Mouse (Mus musculus) erythroblast, adult 5-6 weeks (primary cell): ENCODE results near the gene Mtmr3. TPM values are rescaled to one million over a fixed set of nuclear protein-coding genes. Genes with fewer than 3 reads are reported as not detected.

Experiments
- ATAC-seq: replicated peaks from 2 replicates; pipeline ENCODE4 v1.8.0; 2016; ENCODE audit warnings: moderate number of reproducible peaks, mild to moderate bottlenecking, moderate TSS enrichment, inconsistent platforms; ENCODE audit not compliant: poor library complexity, low FRiP score, severe bottlenecking
- total RNA-seq, 2 experiments: library from RNA; stranded (forward) in 1 of 2; stranded (reverse) in 1 of 2; fragments of 150-400 nt in 1 of 2; fragments of 200-764, 138-1000 nt in 1 of 2; gene quantifications; 2 replicates each; pipeline versions ENCODE4 v1.2.3 to v1.2.4; 2015 to 2017; ENCODE audit warnings: low replicate concordance in 2 of 2

Gene Mtmr3
- total RNA-seq, 2 experiments from 2014 or later: 203 to 462 TPM

DNA sequence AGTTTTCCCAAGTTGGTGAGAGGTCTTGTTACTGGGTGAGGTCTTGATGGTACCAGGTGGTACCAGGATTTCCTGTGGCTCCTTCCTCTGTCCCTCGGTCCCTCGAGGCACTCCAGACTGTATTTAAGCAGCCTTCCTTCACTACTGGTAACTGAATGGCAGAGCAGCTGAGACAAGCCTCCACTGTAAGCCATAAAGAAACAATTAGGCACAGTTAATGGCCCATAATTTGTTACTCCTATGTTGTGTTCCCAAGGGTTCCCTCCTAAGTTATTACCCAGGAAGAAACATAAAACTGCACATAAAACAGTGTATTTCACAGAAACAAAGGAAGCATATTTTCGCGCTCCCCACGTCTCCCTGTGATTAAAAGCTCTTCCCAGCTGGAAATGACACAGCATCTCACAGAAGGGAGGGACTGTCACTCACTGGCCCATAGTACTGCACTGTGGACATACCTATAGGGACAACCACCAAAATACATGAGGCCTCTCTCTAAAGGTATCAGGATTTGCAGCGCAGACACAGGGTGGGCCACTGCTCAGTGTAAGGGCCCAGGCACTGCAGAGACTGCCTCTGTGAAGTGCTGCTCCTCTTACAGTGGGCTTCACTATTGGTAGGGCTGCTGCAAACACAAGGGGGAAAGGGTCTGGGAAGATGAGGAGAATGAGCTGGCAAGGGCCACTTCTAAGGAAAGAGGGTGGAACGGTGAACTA lies 122.0 kb downstream of the Mtmr3 start:
- ATAC-seq: no peak

DNA sequence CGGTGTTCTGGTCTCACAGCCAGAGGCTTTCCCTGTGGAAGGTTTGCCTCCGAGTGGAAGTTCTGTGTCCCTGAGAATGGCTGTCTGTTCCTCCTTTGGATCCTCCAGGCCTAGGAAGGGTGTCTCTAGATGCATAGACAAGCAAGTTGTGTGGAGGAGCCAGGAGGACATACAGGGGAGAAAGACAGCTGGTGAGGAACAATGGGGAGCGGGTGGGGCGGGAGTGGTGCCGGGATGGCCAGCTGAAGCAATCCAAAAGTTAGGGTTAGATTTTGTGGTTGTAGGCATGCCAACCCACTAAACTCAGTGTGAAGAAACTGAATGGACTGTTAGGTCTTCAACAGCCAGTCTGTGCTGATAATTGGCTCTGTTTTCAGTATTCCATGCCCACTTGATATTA lies 122.9 kb downstream of the Mtmr3 start:
- ATAC-seq: no peak

DNA sequence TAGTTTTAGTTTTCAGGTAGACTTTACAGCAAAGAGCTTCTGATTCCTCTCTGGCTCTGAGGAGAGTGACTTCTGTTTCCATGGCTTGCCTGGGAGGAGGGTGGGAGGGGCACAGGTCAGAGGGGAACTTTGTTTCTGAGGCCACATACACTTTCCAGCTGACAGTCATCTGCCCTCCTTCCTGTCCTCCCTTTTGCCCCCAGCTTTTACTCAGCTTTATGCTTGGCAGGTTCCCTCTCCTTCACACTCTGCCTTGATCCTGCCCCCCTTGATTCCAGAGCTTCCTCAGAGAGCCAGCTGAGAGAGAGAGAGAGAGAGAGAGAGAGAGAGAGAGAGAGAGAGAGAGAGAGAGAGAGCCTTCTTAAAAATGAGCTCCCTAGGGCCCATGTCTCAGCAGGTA lies 123.4 kb downstream of the Mtmr3 start:
- ATAC-seq: no peak

DNA sequence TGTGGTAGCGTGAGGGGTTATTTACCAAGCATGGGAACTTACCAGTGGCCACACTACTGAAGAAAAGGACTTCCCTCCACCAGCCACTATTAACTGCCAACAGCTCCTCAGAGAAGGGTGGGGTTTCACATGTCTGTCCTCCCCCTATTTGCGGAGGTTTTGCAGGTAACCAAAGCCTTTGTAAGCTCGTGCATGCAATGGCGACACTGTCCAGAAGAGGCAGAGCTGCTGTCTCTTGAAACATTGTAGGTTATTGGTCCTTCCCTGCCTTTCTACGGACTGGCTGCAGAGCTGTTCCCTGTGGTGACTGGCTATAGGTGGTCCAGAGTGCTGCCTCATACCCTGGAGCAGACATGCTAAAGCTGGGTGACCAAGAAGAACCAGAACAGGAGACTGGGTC lies 125.6 kb downstream of the Mtmr3 start:
- no peak for ATAC-seq

DNA sequence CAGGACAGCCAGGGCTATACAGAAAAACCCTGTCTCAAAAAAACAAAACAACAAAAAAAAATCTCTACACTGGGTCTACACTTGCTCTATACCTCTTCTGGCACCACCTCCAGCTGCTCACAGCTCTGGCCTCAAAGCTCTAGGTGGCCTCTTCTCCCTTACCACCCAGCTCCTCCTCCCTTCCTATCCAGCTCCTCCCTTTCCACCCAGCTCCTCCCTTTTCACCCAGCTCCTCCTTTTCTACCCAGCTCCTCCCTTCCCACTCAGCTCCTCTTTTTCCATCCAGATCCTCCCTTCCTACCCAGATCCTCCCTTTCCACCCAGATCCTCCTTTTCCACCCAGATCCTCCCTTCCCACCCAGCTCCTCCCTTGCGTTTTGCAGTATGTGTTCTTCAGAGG lies 127.2 kb downstream of the Mtmr3 start:
- no peak for ATAC-seq

DNA sequence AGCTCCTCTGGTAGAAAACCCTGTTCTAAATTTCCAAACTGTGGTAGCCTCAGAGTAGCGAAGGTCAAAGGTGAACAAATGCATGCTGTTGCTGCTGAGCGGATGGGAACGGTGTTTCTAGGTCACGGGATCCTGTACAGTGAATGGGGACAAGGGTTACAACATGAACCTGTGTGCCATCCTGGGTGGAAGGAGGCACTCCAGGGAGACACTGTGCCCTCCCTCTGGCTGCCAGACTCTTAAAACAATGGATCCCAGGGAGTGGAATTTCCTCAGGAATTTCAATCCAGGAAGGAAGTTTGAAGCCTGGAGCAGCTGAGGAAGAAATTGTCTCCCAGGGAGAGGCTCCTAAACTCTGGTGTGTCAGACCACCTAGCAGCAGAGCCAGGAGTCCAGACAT lies 128.5 kb downstream of the Mtmr3 start:
- ATAC-seq: no peak

DNA sequence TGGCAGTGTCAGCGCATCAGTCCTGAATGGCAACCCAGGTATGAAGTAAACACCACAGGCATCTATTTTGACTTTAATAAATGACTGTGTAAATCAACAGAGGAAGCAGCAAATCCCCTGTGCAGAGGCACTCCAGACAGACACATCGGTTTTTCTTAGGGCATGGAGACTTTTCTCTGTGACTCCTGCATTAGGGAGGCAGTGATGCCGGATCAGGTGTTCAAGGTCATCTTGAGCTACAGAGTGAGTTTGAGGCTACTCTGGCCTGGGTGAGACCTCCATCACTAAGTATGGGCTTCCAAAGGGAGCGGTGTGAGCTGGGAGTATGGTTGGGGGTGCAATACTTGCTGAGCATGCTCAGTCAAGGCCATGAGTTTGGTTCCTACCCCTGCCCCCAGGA lies 130.0 kb downstream of the Mtmr3 start:
- no peak for ATAC-seq

DNA sequence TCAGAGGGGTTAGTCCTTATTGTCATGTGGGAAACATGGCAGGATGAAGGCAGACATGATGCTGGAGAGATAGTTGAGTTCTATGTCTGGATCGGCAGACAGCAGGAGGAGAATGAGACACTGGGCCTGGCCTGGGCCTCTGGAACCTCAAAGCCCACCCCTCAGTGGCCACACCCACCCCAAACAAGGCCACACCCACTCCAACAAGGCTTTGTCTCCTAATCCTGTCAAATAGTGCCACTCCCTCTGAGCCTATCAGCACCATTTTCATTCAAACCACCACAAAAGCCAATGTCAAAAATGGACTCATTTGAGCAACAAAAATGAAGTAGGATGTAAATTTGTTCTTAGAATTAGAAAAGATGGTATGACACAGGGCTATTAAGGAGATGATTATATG lies 130.5 kb downstream of the Mtmr3 start:
- ATAC-seq: no peak

DNA sequence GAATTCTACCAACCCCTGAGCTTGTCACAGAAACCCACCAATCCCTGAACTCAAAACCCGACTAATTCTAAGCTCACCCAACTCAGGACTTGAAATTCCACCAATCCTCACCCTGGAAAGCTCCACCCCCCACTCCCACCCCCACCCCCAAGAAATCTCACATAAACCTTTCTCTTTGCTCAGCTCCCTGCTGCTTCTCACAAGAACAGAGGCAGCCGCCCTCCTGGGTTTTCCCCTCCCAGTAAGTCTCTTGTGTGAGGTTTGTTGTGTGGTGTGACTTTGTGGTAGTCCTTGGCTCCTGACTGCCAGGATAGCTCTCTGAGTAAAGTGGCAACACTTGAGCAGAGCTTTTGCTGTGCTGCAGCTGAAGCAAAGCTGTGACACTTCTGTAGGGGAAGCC lies 131.8 kb downstream of the Mtmr3 start:
- ATAC-seq: no peak

DNA sequence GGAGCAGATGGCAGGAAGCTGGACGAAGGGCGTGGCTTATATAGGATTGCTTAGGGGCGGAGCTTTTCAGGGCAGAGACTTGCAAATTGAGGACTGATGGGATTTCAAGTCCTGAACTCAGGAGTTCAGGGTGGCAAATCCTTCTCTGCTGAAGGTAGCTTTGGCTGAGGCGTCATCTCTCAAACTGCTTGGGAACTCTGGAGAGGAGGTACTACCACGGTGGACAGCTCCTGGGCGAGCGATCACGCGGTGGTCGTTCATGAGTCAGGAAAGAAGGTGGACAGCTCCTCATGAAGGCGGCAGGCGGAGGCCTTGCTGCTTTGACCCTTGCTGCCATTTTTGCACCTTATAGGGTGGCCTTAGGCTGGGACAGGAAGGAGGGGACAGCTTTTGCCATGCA lies 133.5 kb downstream of the Mtmr3 start:
- ATAC-seq: no peak

DNA sequence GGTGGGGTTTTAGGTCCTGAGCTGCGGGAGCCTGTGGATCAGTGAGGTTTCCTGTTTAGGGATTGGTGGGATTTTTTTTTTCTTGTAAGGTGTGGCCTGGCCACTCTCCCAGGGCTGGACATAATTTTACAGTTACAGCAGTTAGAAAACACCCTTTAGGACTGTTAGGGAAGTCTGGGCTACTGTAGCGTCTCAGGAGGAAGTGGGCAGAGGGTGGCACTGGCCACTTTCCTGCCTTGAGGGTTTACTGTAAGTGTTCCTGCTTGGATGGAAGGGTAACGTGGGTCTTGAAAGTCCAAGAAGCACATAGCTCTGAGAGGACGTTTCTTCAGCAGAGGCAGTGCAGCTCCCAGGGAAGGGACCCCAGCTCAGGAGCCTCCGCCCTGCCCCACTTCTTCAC lies 134.0 kb downstream of the Mtmr3 start:
- no peak for ATAC-seq

DNA sequence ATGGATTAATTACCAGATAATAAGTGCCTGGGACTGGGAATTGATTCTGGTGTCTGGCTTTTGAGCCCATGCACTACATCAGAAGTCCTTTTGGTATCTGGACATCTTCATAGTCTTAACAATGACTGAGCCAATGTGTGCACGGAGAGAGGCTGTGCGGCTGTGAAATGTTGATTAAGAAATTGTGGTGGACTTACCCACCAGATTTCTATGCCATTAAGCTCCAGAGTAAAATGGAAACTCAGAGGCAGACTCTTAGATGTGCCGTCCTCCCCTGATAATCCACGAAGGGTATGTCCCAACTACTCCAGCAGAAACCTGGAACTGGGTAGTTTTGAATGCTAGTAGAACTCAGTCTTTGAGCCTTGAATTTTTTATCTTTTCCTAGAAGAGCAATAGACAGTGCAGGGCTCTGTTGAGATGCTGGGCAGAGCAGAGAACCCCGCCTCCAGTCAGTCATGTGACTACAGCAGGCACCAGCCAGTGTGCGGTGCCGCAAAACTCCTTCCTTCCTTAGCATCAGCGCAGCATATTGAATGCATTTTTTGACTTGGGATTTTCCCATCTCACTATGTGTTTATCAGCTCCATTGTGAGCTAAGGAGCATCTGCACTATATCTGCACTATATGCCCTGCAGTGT lies 139.6 kb downstream of the Mtmr3 start:
- no peak for ATAC-seq

DNA sequence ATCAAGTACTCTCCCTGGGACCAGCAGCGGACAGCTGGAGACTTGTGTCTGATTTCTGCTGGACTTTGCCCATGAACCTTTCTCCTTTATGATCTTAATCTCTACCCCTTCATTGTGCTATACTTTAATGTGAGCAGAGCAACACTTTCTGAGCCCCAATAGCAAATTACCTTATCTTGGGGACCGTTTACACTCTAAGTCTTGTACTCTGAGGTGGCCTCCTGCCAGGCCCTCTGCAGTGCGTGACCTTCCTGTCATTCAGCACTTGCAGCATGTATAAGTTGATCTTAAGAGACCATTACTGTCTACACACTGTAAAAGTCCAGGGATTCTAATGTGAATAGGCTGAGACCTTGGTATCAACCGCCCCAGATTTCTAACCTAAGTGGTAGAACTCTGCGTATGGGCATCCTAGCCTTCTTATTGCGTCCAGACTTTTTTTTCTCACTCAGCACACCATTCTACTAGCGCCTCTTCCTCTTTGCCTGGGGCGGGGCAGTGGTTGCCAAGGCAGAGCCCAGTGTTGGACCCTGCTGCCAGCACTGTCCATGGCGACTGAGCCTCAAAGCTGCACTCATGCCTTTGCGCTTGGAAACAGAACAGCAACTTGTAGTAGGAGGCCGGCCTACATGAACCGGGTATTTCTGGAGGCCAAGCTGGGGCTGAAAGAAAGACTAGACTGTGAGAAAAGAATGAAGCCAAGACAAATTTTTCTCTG lies 142.0 kb downstream of the Mtmr3 start:
- no peak for ATAC-seq

DNA sequence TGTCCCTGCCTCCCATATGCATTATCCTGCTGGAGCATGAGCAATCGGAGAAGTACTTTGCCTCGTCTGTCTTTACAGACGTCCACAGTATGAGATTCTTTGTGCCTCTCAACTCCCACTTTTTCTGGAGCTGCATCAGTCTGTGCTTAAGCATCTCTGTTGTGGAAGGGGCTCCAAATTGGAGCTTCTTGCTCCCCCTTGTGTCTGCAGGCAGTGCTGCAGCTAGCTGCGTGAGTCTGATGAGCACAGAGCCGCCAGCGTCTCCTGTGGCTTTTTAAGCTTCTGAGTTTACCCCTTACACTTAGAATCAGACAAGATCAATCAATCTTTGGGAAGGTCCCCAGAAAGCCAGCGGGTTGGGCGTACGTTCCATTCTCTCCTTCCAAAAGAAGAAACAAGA lies 143.5 kb downstream of the Mtmr3 start:
- ATAC-seq: peak; percentile 74

DNA sequence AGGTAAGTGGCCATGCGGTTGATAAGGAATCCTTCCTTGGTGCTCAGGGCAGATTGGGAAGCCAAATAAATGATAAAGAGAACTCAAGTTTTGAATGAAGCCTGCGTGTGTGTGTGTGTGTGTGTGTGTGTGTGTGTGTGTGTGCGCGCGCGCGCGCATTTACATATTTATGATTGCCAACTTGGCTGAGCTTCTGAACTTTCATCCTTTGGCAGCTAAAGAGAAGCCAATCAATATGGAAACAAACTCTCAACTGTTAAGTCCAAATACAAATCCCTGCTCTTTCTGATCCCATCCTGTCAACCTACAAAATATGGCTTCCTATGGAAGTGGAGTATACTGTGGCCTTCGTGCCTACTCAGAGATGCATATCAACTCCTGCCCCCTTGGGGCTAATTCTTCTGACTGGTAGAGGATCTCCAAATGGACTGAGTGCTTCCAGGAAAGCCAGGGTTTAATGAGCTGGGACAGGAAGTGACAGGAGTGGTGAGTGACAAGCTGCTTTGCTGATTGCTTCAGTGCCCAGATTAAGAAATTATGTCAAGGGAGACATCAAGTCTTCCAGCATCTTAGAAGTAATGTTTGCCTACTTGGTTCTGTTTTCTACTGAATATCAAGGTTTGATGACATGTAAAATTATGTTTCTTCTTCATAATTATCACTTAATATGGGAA lies 148.3 kb downstream of the Mtmr3 start:
- no peak for ATAC-seq

DNA sequence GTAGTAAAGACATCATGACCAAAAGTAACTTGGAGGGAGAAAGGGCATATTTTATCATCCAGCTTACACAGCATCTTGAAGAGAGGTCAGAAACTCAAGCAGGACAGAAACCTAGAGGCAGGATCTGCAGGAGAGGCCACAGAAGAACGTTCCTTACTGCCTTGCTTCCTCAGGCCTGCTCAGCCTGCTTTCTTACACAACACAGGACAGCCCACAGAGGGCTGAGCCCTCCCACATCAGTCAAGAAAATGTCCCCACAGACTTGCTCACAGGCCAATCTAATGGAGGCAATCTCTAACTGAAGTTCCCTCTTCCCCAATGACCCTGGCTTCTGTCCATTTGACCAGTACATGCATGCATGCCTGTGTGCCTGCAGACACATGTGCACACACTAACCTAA lies 152.4 kb downstream of the Mtmr3 start:
- ATAC-seq: no peak

DNA sequence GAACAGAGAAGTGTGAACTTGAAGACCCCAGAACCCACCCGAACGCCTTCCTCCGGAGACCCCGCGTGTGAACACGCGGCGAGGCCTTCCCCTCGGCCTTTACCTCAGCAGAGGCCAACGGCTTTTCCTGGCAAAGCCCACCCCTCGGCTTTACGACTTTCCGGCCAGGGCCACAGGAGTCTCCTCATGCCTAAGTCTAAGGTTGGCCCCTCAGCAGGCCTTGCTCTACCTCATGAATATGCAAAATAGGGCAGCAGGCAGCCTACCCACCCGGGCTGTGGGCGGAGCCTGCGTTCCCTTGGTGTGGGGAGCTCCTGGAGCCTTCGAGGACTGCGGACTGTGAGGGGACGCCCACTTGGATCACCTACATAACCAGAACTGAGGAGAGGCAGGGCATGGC lies 153.7 kb downstream of the Mtmr3 start, which contains the start of gene Hormad2:
TSS of gene Hormad2 (minus strand) at position 128 of the 400 bp plus-strand sequence.
- ATAC-seq: no peak

DNA sequence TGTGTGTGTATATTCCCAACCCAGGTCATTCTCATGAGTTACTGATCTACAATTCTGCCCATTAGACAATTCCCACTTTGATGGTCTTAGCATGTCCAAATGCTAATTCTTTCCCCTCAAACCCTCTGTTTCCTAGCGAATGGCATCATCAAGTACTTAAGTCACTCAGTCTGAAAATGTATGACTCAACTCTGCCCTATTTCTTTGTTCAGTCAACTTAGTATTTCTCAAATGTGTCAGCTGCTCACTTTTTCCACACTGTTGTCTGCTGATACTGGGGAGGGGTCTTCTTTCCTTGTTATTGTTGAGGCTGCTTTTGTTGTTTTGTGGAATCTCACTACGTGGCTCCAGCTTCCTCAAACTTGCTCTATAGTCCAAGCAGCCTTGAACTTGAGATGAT lies 156.5 kb downstream of the Mtmr3 start:
- ATAC-seq: no peak

DNA sequence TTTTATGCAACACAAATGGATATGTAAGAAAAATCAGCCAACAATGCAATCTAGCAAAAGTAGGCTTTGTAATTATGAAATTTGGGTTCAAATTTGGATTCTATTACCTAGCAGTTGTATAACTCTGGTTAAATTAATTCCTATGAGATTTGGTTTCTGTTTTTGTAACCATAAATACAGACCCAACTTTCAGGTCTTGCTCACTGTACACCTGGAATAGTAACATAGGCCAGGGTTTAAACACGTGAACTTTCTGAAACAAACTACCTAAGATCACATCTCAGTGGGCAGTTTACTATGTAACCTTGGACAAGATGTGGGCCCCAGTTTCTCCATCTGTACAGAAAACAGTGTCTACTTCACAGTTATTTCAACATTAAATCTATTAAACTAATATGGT lies 157.3 kb downstream of the Mtmr3 start:
- no peak for ATAC-seq

DNA sequence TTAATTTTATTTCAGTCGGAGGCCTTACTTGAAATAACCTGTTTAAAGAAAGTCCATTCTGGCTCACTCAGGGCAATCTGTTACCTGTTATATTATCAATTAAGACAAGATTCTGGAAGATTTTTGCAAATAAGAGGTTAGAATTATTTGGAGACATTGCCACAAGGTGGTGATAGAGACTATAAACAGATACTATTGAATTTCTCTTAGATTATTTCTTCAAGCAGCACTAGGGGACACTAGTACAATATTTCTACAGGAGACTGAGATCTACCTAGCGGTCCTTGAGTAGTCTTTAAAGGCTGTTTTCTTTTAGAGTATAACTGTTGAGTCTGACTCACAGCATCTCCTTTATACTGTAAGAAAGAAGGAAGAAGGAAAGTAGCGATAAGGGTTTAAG lies 158.0 kb downstream of the Mtmr3 start:
- ATAC-seq: no peak

DNA sequence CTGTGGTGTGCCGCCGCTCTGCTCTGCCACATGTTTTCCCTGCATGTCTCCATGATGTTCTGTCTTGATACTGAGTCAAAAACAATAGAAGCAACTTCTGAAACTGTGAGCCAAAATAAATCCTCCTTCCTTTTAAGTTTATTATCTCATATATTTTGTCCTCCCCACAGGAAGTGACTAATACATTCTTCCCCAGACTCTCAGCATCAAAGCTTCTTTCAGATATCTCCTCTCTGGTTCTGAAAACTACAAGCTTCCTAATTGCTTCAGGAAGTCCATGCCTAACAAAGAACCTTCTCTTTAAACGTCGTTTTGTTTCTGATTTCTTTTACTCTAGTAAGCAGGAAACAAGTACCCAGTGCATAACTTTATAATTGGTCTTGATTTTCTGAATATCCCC lies 160.2 kb downstream of the Mtmr3 start:
- no peak for ATAC-seq
